Mouse (Mus musculus): ENCODE data around the gene Dmrtb1. TPM values are rescaled to one million over a fixed set of nuclear protein-coding genes. Genes with fewer than 3 reads are reported as not detected.
A peak's percentile ranks its signal among the peaks of the same experiment; 100 is the strongest.

Dmrtb1 gene
- polyA plus RNA-seq, 1 experiment from 2014 or later: not detected

- H3K4me3 ChIP-seq (ENCODE audit: low read depth, low read length): no peak overlapping the region
- no peak overlapping the region for H3K9ac ChIP-seq (replicated peaks; ENCODE audit: low read depth, low read length)
- no peak overlapping the region for H3K27ac ChIP-seq (ENCODE audit: low read length)
- no peaks in the 10 kb centered on the region for H3K9me3 ChIP-seq (ENCODE audit: control insufficient read depth, low read depth, low read length)
- no peaks in the 10 kb centered on the region for H3K4me1 ChIP-seq (ENCODE audit: control insufficient read depth, insufficient read depth, low read length)
- no peak overlapping the region for H3K4me2 ChIP-seq (replicated peaks; ENCODE audit: low read depth, low read length)
- H3K36me3 ChIP-seq (ENCODE audit: control insufficient read depth, insufficient read depth, low read length): no peaks in the 10 kb centered on the region
- no peaks in the 10 kb centered on the region for H3K27me3 ChIP-seq (ENCODE audit: control insufficient read depth, insufficient read depth, low read length)
- 52% methylated on average over 5 of the region's 5 CpGs for WGBS
- no peak for ATAC-seq (ENCODE audit: insufficient number of reproducible peaks, insufficient read depth, low FRiP score, low read depth)
These were observed 9.8 kb upstream of the Dmrtb1 start for GRCm38 (mm10) chr4:107693816-107694215.

GRCm38 (mm10) chr4:107688213-107688612, 4.2 kb upstream of the Dmrtb1 start:
- no peak overlapping the region for H3K27ac ChIP-seq (ENCODE audit: low read length)
- H3K9me3 ChIP-seq (ENCODE audit: control insufficient read depth, low read depth, low read length): no peaks in the 10 kb centered on the region
- no peak overlapping the region for H3K9ac ChIP-seq (replicated peaks; ENCODE audit: low read depth, low read length)
- no peak for ATAC-seq (ENCODE audit: insufficient number of reproducible peaks, insufficient read depth, low FRiP score, low read depth)
- H3K27me3 ChIP-seq (ENCODE audit: control insufficient read depth, insufficient read depth, low read length): no peaks in the 10 kb centered on the region
- no peak overlapping the region for H3K4me3 ChIP-seq (ENCODE audit: low read depth, low read length)
- H3K36me3 ChIP-seq (ENCODE audit: control insufficient read depth, insufficient read depth, low read length): no peaks in the 10 kb centered on the region
- H3K4me1 ChIP-seq (ENCODE audit: control insufficient read depth, insufficient read depth, low read length): peaks cover 7% of the 10 kb centered on the region; the same call in 1 of the 2 replicates
- WGBS: 15% methylated on average over 11 of the region's 11 CpGs
- no peak overlapping the region for H3K4me2 ChIP-seq (replicated peaks; ENCODE audit: low read depth, low read length)

- ATAC-seq (ENCODE audit: insufficient number of reproducible peaks, insufficient read depth, low FRiP score, low read depth): no peak
- Histone ChIP-seq H3K4me1 (ENCODE audit: control insufficient read depth, insufficient read depth, low read length) (peaks cover 7% of the 10 kb centered on the region; the same call in 1 of the 2 replicates), H3K4me3 (ENCODE audit: low read depth, low read length) (no peak overlapping the region), H3K27ac (ENCODE audit: low read length) (no peak overlapping the region), H3K9me3 (ENCODE audit: control insufficient read depth, low read depth, low read length) (no peaks in the 10 kb centered on the region), H3K4me2 (replicated peaks; ENCODE audit: low read depth, low read length) (no peak overlapping the region), H3K36me3 (ENCODE audit: control insufficient read depth, insufficient read depth, low read length) (no peaks in the 10 kb centered on the region), H3K27me3 (ENCODE audit: control insufficient read depth, insufficient read depth, low read length) (no peaks in the 10 kb centered on the region), H3K9ac (replicated peaks; ENCODE audit: low read depth, low read length) (no peak overlapping the region)
- WGBS: 33% methylated on average over 12 of the region's 12 CpGs
These were observed 3.1 kb upstream of the Dmrtb1 start for GRCm38 (mm10) chr4:107687127-107687526.

- no peak overlapping the region for H3K4me3 ChIP-seq (ENCODE audit: low read depth, low read length)
- no peak overlapping the region for H3K27ac ChIP-seq (ENCODE audit: low read length)
- no peak overlapping the region for H3K4me2 ChIP-seq (replicated peaks; ENCODE audit: low read depth, low read length)
- H3K27me3 ChIP-seq (ENCODE audit: control insufficient read depth, insufficient read depth, low read length): no peaks in the 10 kb centered on the region
- 86% methylated on average over 37 of the region's 37 CpGs for WGBS
- H3K4me1 ChIP-seq (ENCODE audit: control insufficient read depth, insufficient read depth, low read length): peaks cover 4% of the 10 kb centered on the region; the same call in 1 of the 2 replicates
- ATAC-seq (ENCODE audit: insufficient number of reproducible peaks, insufficient read depth, low FRiP score, low read depth): no peak
- H3K9ac ChIP-seq (replicated peaks; ENCODE audit: low read depth, low read length): no peak overlapping the region
- H3K9me3 ChIP-seq (ENCODE audit: control insufficient read depth, low read depth, low read length): no peaks in the 10 kb centered on the region
- no peaks in the 10 kb centered on the region for H3K36me3 ChIP-seq (ENCODE audit: control insufficient read depth, insufficient read depth, low read length)
These were observed 849 bp downstream of the Dmrtb1 start for GRCm38 (mm10) chr4:107683006-107683756.

GRCm38 (mm10) chr4:107681099-107681849, 2.8 kb downstream of the Dmrtb1 start:
- Histone ChIP-seq H3K27ac (ENCODE audit: low read length) (no peak overlapping the region), H3K9ac (replicated peaks; ENCODE audit: low read depth, low read length) (no peak overlapping the region), H3K4me1 (ENCODE audit: control insufficient read depth, insufficient read depth, low read length) (no peaks in the 10 kb centered on the region), H3K4me2 (replicated peaks; ENCODE audit: low read depth, low read length) (no peak overlapping the region), H3K27me3 (ENCODE audit: control insufficient read depth, insufficient read depth, low read length) (no peaks in the 10 kb centered on the region), H3K36me3 (ENCODE audit: control insufficient read depth, insufficient read depth, low read length) (no peaks in the 10 kb centered on the region), H3K4me3 (ENCODE audit: low read depth, low read length) (no peak overlapping the region), H3K9me3 (ENCODE audit: control insufficient read depth, low read depth, low read length) (no peaks in the 10 kb centered on the region)
- 56% methylated on average over 9 of the region's 9 CpGs for WGBS
- no peak for ATAC-seq (ENCODE audit: insufficient number of reproducible peaks, insufficient read depth, low FRiP score, low read depth)

- Histone ChIP-seq H3K9me3 (ENCODE audit: control insufficient read depth, low read depth, low read length) (no peaks in the 10 kb centered on the region), H3K4me1 (ENCODE audit: control insufficient read depth, insufficient read depth, low read length) (no peaks in the 10 kb centered on the region), H3K4me3 (ENCODE audit: low read depth, low read length) (no peak overlapping the region), H3K27ac (ENCODE audit: low read length) (no peak overlapping the region), H3K27me3 (ENCODE audit: control insufficient read depth, insufficient read depth, low read length) (no peaks in the 10 kb centered on the region), H3K36me3 (ENCODE audit: control insufficient read depth, insufficient read depth, low read length) (no peaks in the 10 kb centered on the region), H3K4me2 (replicated peaks; ENCODE audit: low read depth, low read length) (no peak overlapping the region), H3K9ac (replicated peaks; ENCODE audit: low read depth, low read length) (no peak overlapping the region)
- ATAC-seq (ENCODE audit: insufficient number of reproducible peaks, insufficient read depth, low FRiP score, low read depth): no peak
- WGBS: 44% methylated on average over 15 of the region's 15 CpGs
These were observed 3.5 kb downstream of the Dmrtb1 start for GRCm38 (mm10) chr4:107680311-107681098.

GRCm38 (mm10) chr4:107675645-107676044, 8.4 kb downstream of the Dmrtb1 start:
- H3K4me3 ChIP-seq (ENCODE audit: low read depth, low read length): no peak overlapping the region
- WGBS: 57% methylated on average over 10 of the region's 10 CpGs
- H3K27ac ChIP-seq (ENCODE audit: low read length): peak overlapping the region; percentile 44
- no peaks in the 10 kb centered on the region for H3K27me3 ChIP-seq (ENCODE audit: control insufficient read depth, insufficient read depth, low read length)
- H3K4me1 ChIP-seq (ENCODE audit: control insufficient read depth, insufficient read depth, low read length): no peaks in the 10 kb centered on the region; the same call in 1 of the 2 replicates
- H3K9ac ChIP-seq (replicated peaks; ENCODE audit: low read depth, low read length): no peak overlapping the region
- no peaks in the 10 kb centered on the region for H3K36me3 ChIP-seq (ENCODE audit: control insufficient read depth, insufficient read depth, low read length)
- H3K9me3 ChIP-seq (ENCODE audit: control insufficient read depth, low read depth, low read length): no peaks in the 10 kb centered on the region
- no peak for ATAC-seq (ENCODE audit: insufficient number of reproducible peaks, insufficient read depth, low FRiP score, low read depth)
- no peak overlapping the region for H3K4me2 ChIP-seq (replicated peaks; ENCODE audit: low read depth, low read length)

GRCm38 (mm10) chr4:107674322-107674644, 9.7 kb downstream of the Dmrtb1 start:
- 25% methylated on average over 5 of the region's 5 CpGs for WGBS
- Histone ChIP-seq H3K4me1 (ENCODE audit: control insufficient read depth, insufficient read depth, low read length) (no peaks in the 10 kb centered on the region; the same call in 1 of the 2 replicates), H3K9me3 (ENCODE audit: control insufficient read depth, low read depth, low read length) (no peaks in the 10 kb centered on the region), H3K27ac (ENCODE audit: low read length) (no peak overlapping the region), H3K27me3 (ENCODE audit: control insufficient read depth, insufficient read depth, low read length) (no peaks in the 10 kb centered on the region), H3K4me2 (replicated peaks; ENCODE audit: low read depth, low read length) (0 out of 2 replicates have a peak overlapping the region, but pooled peaks have one; percentile 15), H3K36me3 (ENCODE audit: control insufficient read depth, insufficient read depth, low read length) (no peaks in the 10 kb centered on the region), H3K9ac (replicated peaks; ENCODE audit: low read depth, low read length) (no peak overlapping the region), H3K4me3 (ENCODE audit: low read depth, low read length) (no peak overlapping the region)
- no peak for ATAC-seq (ENCODE audit: insufficient number of reproducible peaks, insufficient read depth, low FRiP score, low read depth)

Measured in stomach, embryonic 14.5 days (tissue).